Mouse (Mus musculus): Measurements from ENCODE around the gene Fgfrl1. TPM values are rescaled to one million over a fixed set of nuclear protein-coding genes. Genes with fewer than 3 reads are reported as not detected.
A peak's percentile ranks its signal among the peaks of the same experiment; 100 is the strongest.

The Fgfrl1 gene
- polyA plus RNA-seq, 1 experiment, result 68.8 TPM

DNA sequence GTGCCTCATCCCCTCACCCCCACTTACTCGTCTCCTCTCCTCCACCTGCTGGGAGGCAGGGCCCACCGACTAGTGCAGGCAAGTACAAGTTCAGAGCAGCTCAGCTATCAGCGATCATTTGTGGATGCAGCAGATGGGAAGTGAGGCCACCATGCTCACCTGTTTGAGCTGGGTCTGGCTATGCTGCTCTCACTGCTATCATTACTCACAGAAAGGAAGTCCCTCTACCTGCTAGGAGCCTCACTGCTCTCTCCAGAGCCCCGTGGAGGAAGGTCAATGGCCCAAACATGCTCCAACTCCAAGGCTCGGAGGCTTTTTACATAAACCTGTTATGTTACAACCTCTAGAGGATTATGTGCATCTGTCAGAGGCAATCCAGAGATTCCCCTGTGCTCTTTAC is 34.8 kb upstream of the Fgfrl1 start:
- no peak overlapping the region for H3K4me3 ChIP-seq (ENCODE audit: insufficient read depth, low read depth, low read length)
- peaks cover 5% of the 10 kb centered on the region for H3K4me1 ChIP-seq (ENCODE audit: control insufficient read depth, insufficient read depth, insufficient read length, low read length)
- H3K27ac ChIP-seq (replicated peaks; ENCODE audit: low read depth, low read length), result no peak overlapping the region

DNA sequence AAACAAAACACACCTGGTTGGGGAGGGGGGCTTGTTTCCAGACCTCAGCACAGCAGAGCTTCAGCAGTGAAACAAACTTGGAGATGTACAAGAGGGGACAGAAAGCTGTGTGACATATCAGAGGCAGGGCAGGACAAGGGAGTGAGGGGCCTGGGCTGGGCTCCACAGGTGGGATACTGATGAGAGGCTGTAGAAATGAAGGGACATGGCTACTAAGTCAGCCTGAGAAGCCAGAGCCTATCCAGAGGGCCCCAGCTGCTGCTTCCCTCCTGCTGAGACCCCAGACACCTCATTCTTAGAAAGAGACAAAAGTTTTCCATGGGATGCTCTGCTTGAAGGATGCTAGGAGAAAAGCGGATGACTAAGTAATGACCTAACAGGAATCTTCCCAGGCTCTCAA is 33.6 kb upstream of the Fgfrl1 start:
- Histone ChIP-seq H3K4me3 (ENCODE audit: insufficient read depth, low read depth, low read length) (no peak overlapping the region), H3K4me1 (ENCODE audit: control insufficient read depth, insufficient read depth, insufficient read length, low read length) (peaks cover 5% of the 10 kb centered on the region), H3K27ac (replicated peaks; ENCODE audit: low read depth, low read length) (no peak overlapping the region)

DNA sequence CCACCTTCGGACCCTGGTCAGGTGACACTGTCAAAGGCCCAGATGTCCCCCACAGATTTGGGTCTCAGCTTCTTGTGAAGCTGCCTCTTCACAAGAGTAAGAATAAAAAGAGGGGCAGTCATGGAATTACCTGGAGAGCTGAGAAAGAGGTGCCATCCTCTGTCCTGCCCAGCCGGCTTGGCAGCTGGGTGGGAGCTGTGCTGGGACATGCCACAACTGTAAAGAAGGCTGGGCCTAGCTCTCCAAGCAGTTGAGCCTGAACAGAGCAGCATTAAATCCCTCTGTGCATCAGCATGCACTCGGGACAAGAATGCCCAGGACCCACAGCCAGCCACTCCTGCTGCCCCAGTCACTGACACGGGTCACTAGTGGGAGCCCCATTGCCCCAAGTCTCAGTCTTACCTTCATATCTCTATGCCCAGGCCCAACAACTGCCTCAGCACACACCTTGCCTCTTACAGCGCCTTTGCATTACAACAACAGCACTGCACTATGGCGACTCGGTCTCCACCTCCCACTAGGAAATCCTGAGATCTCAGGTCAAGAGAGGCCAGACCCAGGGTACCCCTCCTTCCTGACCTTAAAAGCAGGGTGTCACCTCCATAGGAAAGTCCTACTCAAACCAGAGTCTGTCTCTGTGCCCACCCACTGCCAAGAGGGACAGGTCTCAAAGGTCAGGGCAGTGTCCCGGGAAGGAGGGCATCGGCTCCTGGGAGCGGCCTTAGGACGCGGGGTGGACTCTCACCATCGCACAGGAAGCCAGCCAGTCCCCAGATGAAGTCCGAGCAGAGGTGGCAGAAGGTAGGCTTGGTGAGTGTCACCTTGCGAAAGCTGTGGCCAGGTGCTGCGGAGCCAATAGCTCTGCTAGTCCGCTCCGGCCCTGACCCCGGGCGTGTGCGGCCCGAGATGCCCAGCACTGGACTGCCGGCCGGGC is 32.2 kb upstream of the Fgfrl1 start, which contains the start of gene Idua:
Idua (plus strand) TSS at position 634 of the 934 bp plus-strand sequence.
- 0 out of 2 replicates have a peak within 1 kb of the TSS, but pooled peaks have one; percentile 6 for H3K27ac ChIP-seq (replicated peaks; ENCODE audit: low read depth, low read length)
- peak within 1 kb of the TSS; percentile 93 for H3K4me3 ChIP-seq (ENCODE audit: insufficient read depth, low read depth, low read length)
- peaks cover 5% of the 10 kb centered on the region for H3K4me1 ChIP-seq (ENCODE audit: control insufficient read depth, insufficient read depth, insufficient read length, low read length)

DNA sequence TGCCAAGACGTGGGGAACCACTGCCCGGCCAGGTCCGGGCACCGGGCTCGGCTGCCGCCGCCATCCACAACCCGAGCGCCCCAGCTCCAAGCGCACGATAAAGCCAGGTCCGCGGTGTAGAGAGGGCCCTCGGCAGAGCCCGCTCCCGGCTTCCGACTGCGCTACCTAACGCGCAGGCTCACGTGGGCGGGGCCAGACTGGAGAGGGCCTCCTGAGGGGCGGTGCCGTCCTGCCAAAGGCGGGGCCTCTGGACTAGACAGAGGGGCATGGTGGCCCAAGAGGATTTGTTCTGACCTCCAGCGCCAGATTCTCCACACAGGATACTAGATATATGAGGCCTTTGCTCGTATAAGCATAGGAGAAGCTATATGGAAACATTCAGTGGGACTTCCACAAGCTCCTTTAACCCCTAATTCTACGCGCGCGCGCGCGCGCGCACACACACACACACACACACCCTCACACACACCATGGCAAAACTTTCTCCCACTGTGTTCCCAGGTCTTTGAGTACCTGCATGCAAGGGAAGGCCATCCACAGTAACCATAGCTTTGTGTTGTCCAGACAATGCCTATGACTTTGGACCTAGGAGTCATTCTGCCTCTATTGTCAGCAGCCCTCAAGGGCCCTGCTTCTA is 31.4 kb upstream of the Fgfrl1 start:
- Histone ChIP-seq H3K4me1 (ENCODE audit: control insufficient read depth, insufficient read depth, insufficient read length, low read length) (peaks cover 5% of the 10 kb centered on the region), H3K4me3 (ENCODE audit: insufficient read depth, low read depth, low read length) (peak overlapping the region; percentile 93), H3K27ac (replicated peaks; ENCODE audit: low read depth, low read length) (0 out of 2 replicates have a peak overlapping the region, but pooled peaks have one; percentile 6)

DNA sequence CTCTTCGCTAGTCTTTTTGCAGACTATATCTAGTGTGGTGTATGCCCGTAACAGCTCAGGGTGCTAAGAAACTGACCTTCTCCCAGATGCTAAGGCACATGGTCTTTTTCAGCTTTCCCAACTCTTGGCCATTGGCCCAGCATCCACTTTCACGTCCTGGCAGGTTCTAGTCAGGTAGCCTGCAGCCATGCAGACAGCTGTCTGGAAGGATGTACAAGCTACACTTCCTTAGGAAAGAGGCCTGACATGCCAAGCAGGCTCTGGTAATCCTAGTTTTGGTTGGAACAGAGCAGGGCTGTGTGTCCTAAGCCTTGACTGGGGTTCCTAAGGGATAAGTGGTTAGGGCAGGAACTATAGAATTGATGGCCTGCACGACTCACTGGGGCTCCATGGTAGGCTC is 29.4 kb upstream of the Fgfrl1 start:
- Histone ChIP-seq H3K4me1 (ENCODE audit: control insufficient read depth, insufficient read depth, insufficient read length, low read length) (peaks cover 5% of the 10 kb centered on the region), H3K4me3 (ENCODE audit: insufficient read depth, low read depth, low read length) (no peak overlapping the region), H3K27ac (replicated peaks; ENCODE audit: low read depth, low read length) (no peak overlapping the region)

DNA sequence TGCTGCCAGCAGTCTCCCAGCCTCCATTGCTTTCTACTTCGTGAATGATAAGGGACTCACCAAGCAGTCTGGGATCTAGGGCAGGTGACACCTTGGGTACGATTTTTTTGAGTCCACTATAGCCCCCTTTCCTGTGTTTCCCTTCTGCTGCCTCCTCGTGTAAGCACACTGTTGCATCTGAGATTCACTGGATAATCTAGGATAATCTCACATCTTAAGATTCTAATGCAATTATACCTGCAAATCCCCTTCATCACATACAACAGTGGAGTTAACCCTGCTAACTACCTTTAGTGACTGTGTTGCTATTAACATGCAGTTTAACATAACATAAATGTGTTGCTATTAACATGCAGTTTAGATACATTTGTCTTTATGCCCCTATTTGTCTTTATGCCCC is 27.1 kb upstream of the Fgfrl1 start:
- peaks cover 5% of the 10 kb centered on the region for H3K4me1 ChIP-seq (ENCODE audit: control insufficient read depth, insufficient read depth, insufficient read length, low read length)
- H3K27ac ChIP-seq (replicated peaks; ENCODE audit: low read depth, low read length), result no peak overlapping the region
- no peak overlapping the region for H3K4me3 ChIP-seq (ENCODE audit: insufficient read depth, low read depth, low read length)

DNA sequence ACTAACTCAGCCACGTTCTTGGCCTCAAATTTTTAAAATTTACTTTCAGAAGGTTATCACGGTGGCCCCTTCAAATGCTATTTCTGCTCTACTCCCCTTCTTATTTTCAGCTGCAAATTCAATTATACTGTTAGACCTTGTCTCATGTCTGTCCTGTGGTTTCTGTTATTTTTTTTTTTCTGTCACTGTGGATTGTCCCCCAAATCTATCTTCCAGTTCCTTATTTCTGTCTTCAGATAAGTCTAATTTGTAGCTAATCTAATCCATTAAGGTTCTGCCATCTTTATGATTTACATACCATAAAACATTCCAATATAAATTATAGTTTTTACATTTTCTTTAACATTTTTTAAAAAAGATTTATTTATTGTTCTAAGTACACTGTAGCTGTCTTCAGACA is 24.8 kb upstream of the Fgfrl1 start:
- peaks cover 6% of the 10 kb centered on the region for H3K4me1 ChIP-seq (ENCODE audit: control insufficient read depth, insufficient read depth, insufficient read length, low read length)
- no peak overlapping the region for H3K27ac ChIP-seq (replicated peaks; ENCODE audit: low read depth, low read length)
- H3K4me3 ChIP-seq (ENCODE audit: insufficient read depth, low read depth, low read length), result no peak overlapping the region

DNA sequence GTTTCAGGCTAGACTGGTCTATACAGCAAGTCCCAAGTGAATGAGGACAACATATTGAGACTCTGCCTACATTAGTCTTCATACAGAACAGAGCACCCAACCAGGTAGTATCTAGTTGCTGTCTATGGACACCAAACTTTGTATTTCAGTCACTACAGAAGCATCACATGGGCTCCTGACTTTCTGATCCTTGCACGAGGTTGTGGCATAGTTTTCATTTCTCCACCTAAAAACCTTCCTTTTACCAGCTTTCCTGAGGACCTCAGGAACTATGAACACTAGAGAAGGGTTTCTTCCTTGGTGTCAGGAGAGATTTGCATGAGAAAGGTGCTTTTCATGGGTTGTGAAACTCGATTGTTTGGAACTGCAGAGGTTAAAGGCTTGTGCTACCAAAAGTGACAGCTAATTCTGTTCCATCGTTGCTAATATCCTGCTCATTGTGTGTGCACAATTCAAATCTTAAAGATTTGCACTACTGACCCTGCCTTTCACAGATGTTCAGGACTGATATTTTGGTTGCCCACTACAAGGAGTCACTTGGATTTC is 23.7 kb upstream of the Fgfrl1 start:
- Histone ChIP-seq H3K4me3 (ENCODE audit: insufficient read depth, low read depth, low read length) (peak overlapping the region; percentile 93), H3K4me1 (ENCODE audit: control insufficient read depth, insufficient read depth, insufficient read length, low read length) (peaks cover 6% of the 10 kb centered on the region), H3K27ac (replicated peaks; ENCODE audit: low read depth, low read length) (peak overlapping the region; percentile 94)

DNA sequence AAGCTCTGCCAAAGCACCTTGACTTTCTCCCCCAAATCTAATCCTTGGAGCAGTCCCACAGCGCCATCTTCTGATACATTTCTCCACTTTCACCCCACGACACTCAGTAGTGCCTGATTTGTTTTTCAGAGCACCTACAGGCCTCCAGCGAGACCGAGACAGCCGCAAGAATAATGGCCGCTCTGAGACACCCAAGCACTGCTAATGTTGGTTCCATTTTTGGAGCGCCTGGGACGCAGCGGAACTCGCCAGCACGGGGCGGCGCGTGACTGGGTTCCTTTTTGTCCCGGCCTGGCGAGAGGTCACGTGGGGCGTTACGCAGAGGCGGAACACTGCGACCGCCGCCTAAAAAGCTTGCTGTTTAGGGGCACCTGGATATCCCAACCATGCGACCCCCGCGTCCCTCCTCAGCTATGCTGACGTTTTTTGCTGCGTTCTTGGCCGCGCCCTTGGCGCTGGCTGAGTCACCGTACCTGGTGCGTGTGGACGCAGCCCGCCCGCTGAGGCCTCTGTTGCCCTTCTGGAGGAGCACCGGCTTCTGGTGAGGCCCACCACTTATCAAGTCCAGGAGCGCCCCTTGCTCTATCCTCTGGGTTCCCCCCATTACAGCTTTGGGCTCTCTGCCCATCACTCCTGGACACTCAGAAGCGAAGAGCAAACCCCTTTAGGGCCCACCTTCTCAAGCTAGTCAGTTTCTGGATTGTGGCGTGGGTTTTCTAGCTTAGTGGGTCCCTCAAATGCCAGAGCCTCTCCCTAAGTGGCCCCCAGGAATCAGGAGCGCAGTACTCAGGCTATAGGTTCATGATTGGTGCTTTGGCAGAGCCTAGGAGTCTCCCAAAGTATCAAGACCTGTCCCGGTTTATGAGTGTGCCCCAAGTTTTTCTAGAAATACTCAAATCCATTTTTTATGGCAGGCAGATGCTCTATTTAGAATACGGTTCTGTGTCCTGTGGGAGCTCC is 22.9 kb upstream of the Fgfrl1 start, which contains the start of gene Dgkq:
Dgkq (minus strand) TSS at position 696 of the 960 bp plus-strand sequence.
- Histone ChIP-seq H3K4me1 (ENCODE audit: control insufficient read depth, insufficient read depth, insufficient read length, low read length) (peaks cover 6% of the 10 kb centered on the region), H3K4me3 (ENCODE audit: insufficient read depth, low read depth, low read length) (peak within 1 kb of the TSS; percentile 93), H3K27ac (replicated peaks; ENCODE audit: low read depth, low read length) (peak within 1 kb of the TSS; percentile 94)

DNA sequence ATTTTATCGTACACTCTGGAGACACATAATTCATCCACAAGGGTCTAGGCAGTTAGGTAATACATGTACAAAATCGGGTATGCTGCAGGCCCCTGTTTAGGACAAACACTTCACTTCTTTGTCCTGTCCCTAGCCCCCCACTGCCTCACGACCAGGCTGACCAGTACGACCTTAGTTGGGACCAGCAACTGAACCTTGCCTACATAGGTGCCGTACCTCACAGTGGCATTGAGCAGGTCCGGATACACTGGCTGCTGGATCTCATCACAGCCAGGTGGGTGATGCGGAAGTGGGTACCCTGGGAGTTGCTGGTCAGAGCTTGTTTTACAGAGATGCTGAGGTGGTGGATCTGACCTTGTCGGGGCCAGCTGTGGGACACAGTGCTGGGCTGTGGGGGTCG is 22.2 kb upstream of the Fgfrl1 start:
- no peak overlapping the region for H3K27ac ChIP-seq (replicated peaks; ENCODE audit: low read depth, low read length)
- peaks cover 6% of the 10 kb centered on the region for H3K4me1 ChIP-seq (ENCODE audit: control insufficient read depth, insufficient read depth, insufficient read length, low read length)
- H3K4me3 ChIP-seq (ENCODE audit: insufficient read depth, low read depth, low read length), result peak overlapping the region; percentile 93

DNA sequence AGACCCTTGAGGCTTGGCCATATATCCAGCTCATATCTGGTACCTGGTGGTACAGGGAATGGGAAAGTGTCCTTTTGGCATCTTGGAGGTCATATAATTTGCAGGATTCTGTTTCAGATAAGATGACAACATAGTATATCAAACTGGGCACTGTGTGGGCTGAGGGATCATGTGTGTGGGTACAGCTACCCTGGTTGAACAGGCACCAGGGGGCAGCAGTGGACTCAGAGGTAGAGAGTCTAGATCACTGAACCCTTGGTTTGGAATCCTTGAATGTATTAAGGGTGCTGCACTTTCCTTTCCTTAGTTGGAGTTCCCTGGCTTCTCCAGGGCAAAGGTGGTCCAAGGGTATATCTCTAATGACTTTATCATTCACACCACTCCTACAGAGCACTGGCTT is 21.4 kb upstream of the Fgfrl1 start:
- Histone ChIP-seq H3K27ac (replicated peaks; ENCODE audit: low read depth, low read length) (no peak overlapping the region), H3K4me3 (ENCODE audit: insufficient read depth, low read depth, low read length) (no peak overlapping the region), H3K4me1 (ENCODE audit: control insufficient read depth, insufficient read depth, insufficient read length, low read length) (peaks cover 6% of the 10 kb centered on the region)

DNA sequence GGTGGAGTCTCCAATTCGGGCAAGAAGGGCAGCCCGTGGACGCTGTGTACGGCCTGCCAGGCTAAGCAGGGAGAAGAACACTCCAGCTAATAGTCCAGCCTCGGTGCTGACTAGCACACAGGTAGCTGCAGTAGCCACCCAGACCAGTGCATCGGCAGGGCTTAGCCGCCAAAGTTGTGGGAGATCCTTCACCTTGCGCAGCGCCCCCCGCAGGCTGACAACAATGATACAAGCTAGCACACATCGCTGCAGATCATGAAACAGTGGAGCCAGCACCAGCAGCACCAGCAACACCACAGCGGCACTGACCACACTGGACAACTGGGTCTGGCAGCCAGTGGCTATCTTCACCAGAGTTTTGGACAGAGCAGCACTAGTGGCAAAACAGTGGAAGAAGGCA is 20.4 kb upstream of the Fgfrl1 start:
- Histone ChIP-seq H3K27ac (replicated peaks; ENCODE audit: low read depth, low read length) (no peak overlapping the region), H3K4me3 (ENCODE audit: insufficient read depth, low read depth, low read length) (no peak overlapping the region), H3K4me1 (ENCODE audit: control insufficient read depth, insufficient read depth, insufficient read length, low read length) (peaks cover 6% of the 10 kb centered on the region)

DNA sequence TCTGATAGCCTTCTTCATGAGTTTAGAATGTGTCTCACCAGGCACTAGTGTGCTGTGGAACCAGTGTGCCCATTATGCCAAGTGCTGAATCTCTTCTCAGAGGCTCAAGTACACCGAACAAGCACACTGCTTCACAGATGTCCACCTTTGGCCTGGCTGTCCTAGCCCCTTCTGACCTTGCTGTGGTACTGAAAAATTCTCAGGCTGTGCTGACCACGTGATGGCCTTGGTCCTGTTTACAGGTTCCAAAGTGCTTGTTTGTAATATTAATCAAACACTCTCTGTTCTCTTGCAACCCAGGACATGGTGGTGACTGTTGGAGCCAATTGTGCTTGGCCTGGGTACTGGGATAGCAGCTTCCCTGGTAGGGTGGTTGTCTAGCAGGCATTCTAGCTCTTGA is 17.6 kb upstream of the Fgfrl1 start:
- Histone ChIP-seq H3K27ac (replicated peaks; ENCODE audit: low read depth, low read length) (no peak overlapping the region), H3K4me1 (ENCODE audit: control insufficient read depth, insufficient read depth, insufficient read length, low read length) (peaks cover 13% of the 10 kb centered on the region), H3K4me3 (ENCODE audit: insufficient read depth, low read depth, low read length) (no peak overlapping the region)

DNA sequence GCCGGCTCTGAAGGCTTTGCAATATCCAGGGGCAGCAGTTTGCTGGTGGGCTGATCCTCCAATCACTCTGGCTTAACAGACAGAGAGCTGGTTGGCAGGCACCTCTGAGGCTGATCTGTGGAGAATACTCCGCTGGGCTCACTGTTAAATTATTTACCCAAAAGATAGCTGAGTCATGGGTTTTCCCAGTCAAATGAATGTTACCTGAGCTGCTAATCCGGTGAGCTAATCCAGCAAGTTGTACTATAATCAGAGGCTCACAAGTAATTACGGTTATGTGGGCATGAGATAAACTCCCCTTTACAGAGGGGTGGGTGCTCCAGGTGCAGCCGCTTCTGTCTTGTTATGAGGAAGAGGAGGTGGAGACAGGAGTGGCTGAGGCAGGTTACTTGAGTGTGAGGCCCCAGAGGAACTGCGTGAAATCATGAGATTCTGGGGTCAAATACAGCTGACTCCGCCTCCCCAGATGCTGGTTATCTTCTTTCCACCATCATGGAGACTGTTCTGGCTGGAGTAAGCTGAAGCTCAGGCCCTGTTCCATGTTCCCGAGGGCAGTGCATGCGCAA is 16.8 kb upstream of the Fgfrl1 start, which contains the start of gene Slc26a1:
Slc26a1 (minus strand) TSS at position 319 of the 566 bp plus-strand sequence.
- H3K4me3 ChIP-seq (ENCODE audit: insufficient read depth, low read depth, low read length), result no peak within 1 kb of the TSS
- H3K4me1 ChIP-seq (ENCODE audit: control insufficient read depth, insufficient read depth, insufficient read length, low read length), result peaks cover 9% of the 10 kb centered on the region; the same call in 1 of the 2 replicates
- no peak within 1 kb of the TSS for H3K27ac ChIP-seq (replicated peaks; ENCODE audit: low read depth, low read length)
